Mouse (Mus musculus): ENCODE measurements around the gene Cadps2. TPM values are rescaled to one million over a fixed set of nuclear protein-coding genes. Genes with fewer than 3 reads are reported as not detected.

The Cadps2 gene
- polyA plus RNA-seq, 2 experiments, result 0.05 to 0.07 TPM

DNA sequence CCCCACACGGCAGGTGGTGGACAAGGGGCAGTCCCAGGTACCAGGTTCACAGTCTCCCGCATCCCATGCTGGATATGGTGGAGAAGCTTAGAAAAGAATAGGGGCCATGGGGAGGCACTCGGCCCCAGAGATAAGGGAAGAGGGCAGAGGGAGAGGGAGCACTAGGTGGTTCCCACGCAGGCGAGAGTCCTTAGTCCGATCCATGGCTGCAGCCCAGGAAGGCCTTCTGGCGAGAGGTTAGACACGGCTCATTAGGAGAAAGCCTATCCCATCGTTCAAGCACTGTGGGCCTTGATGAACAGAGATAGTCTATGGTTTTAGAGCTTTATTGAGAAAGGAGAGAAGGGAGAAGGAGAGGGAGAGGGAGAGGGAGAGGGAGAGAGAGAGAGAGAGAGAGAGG, 205.2 kb downstream of the Cadps2 start:
- 64% methylated on average over 9 of the region's 9 CpGs for WGBS (ENCODE audit: insufficient replicate concordance)
- no peaks in the 10 kb centered on the region for H3K36me3 ChIP-seq (replicated peaks; ENCODE audit: control insufficient read depth, insufficient read depth, low read depth)
- TF ChIP-seq EP300 (IDR thresholded peaks at IDR 0.05; ENCODE audit: low read depth), result no peak
- no peak for TF ChIP-seq CTCF (IDR thresholded peaks at IDR 0.05; ENCODE audit: low read depth)
- ATAC-seq (ENCODE audit: insufficient read depth), result no peak
- no peak overlapping the region for H3K9ac ChIP-seq (replicated peaks)
- no peak overlapping the region for H3K4me2 ChIP-seq (ENCODE audit: low read depth)
- no peaks in the 10 kb centered on the region for H3K27me3 ChIP-seq (ENCODE audit: control insufficient read depth, insufficient read depth, low read length)
- H3K4me3 ChIP-seq (ENCODE audit: insufficient read depth in 1 of 2, low read depth in 2 of 2, low read length in 2 of 2), result no peak overlapping the region
- no peak overlapping the region for H3K27ac ChIP-seq
- no peak for DNase-seq (ENCODE audit: low read depth in 3 of 3, low spot score in 3 of 3)
- no peaks in the 10 kb centered on the region for H3K4me1 ChIP-seq (replicated peaks; ENCODE audit: control insufficient read depth in 2 of 2, insufficient read depth in 2 of 2, low read length in 1 of 2)
- H3K9me3 ChIP-seq (ENCODE audit: control insufficient read depth, low read length), result no peaks in the 10 kb centered on the region

- WGBS (ENCODE audit: insufficient replicate concordance), result 26% methylated on average over 4 of the region's 4 CpGs
These were observed 208.8 kb downstream of the Cadps2 start for GRCm38 (mm10) chr6:23630465-23630864.

GRCm38 (mm10) chr6:23575102-23575501, 264.1 kb downstream of the Cadps2 start:
- WGBS (ENCODE audit: insufficient replicate concordance), result 53% methylated on average over 2 of the region's 2 CpGs
- H3K4me2 ChIP-seq (ENCODE audit: low read depth), result no peak overlapping the region
- TF ChIP-seq EP300 (IDR thresholded peaks at IDR 0.05; ENCODE audit: low read depth) (no peak), CTCF (IDR thresholded peaks at IDR 0.05; ENCODE audit: low read depth) (no peak)
- H3K4me3 ChIP-seq (ENCODE audit: insufficient read depth in 1 of 2, low read depth in 2 of 2, low read length in 2 of 2), result no peak overlapping the region
- no peak for DNase-seq (ENCODE audit: low read depth in 3 of 3, low spot score in 3 of 3)
- no peaks in the 10 kb centered on the region for H3K4me1 ChIP-seq (replicated peaks; ENCODE audit: control insufficient read depth in 2 of 2, insufficient read depth in 2 of 2, low read length in 1 of 2)
- H3K9me3 ChIP-seq (ENCODE audit: control insufficient read depth, low read length), result no peaks in the 10 kb centered on the region
- H3K9ac ChIP-seq (replicated peaks), result no peak overlapping the region
- no peak for ATAC-seq (ENCODE audit: insufficient read depth)
- H3K36me3 ChIP-seq (replicated peaks; ENCODE audit: control insufficient read depth, insufficient read depth, low read depth), result no peaks in the 10 kb centered on the region
- no peak overlapping the region for H3K27ac ChIP-seq
- H3K27me3 ChIP-seq (ENCODE audit: control insufficient read depth, insufficient read depth, low read length), result no peaks in the 10 kb centered on the region

More at GRCm38 (mm10) chr6:23630465-23630864, 208.8 kb downstream of the Cadps2 start:
- no peak overlapping the region for H3K9ac ChIP-seq (replicated peaks)
- no peaks in the 10 kb centered on the region for H3K27me3 ChIP-seq (ENCODE audit: control insufficient read depth, insufficient read depth, low read length)
- no peaks in the 10 kb centered on the region for H3K4me1 ChIP-seq (replicated peaks; ENCODE audit: control insufficient read depth in 2 of 2, insufficient read depth in 2 of 2, low read length in 1 of 2)
- no peak for DNase-seq (ENCODE audit: low read depth in 3 of 3, low spot score in 3 of 3)
- H3K36me3 ChIP-seq (replicated peaks; ENCODE audit: control insufficient read depth, insufficient read depth, low read depth), result no peaks in the 10 kb centered on the region
- ATAC-seq (ENCODE audit: insufficient read depth), result no peak
- no peaks in the 10 kb centered on the region for H3K9me3 ChIP-seq (ENCODE audit: control insufficient read depth, low read length)
- no peak overlapping the region for H3K4me2 ChIP-seq (ENCODE audit: low read depth)
- H3K27ac ChIP-seq, result no peak overlapping the region
- TF ChIP-seq EP300 (IDR thresholded peaks at IDR 0.05; ENCODE audit: low read depth), result no peak
- no peak for TF ChIP-seq CTCF (IDR thresholded peaks at IDR 0.05; ENCODE audit: low read depth)
- no peak overlapping the region for H3K4me3 ChIP-seq (ENCODE audit: insufficient read depth in 1 of 2, low read depth in 2 of 2, low read length in 2 of 2)

GRCm38 (mm10) chr6:23573750-23574149, 265.5 kb downstream of the Cadps2 start:
- TF ChIP-seq CTCF (IDR thresholded peaks at IDR 0.05; ENCODE audit: low read depth), result no peak
- TF ChIP-seq EP300 (IDR thresholded peaks at IDR 0.05; ENCODE audit: low read depth), result no peak
- Histone ChIP-seq H3K27me3 (ENCODE audit: control insufficient read depth, insufficient read depth, low read length) (no peaks in the 10 kb centered on the region), H3K4me2 (ENCODE audit: low read depth) (no peak overlapping the region), H3K27ac (no peak overlapping the region), H3K36me3 (replicated peaks; ENCODE audit: control insufficient read depth, insufficient read depth, low read depth) (no peaks in the 10 kb centered on the region), H3K9ac (replicated peaks) (no peak overlapping the region), H3K4me3 (ENCODE audit: insufficient read depth in 1 of 2, low read depth in 2 of 2, low read length in 2 of 2) (no peak overlapping the region), H3K9me3 (ENCODE audit: control insufficient read depth, low read length) (no peaks in the 10 kb centered on the region), H3K4me1 (replicated peaks; ENCODE audit: control insufficient read depth in 2 of 2, insufficient read depth in 2 of 2, low read length in 1 of 2) (no peaks in the 10 kb centered on the region)
- DNase-seq (ENCODE audit: low read depth in 3 of 3, low spot score in 3 of 3), result no peak
- ATAC-seq (ENCODE audit: insufficient read depth), result no peak
- WGBS (ENCODE audit: insufficient replicate concordance), result 57% methylated on average over 4 of the region's 4 CpGs

- Histone ChIP-seq H3K4me2 (ENCODE audit: low read depth) (no peak overlapping the region), H3K9ac (replicated peaks) (no peak overlapping the region), H3K9me3 (ENCODE audit: control insufficient read depth, low read length) (no peaks in the 10 kb centered on the region), H3K4me1 (replicated peaks; ENCODE audit: control insufficient read depth in 2 of 2, insufficient read depth in 2 of 2, low read length in 1 of 2) (no peaks in the 10 kb centered on the region), H3K36me3 (replicated peaks; ENCODE audit: control insufficient read depth, insufficient read depth, low read depth) (no peaks in the 10 kb centered on the region), H3K27me3 (ENCODE audit: control insufficient read depth, insufficient read depth, low read length) (no peaks in the 10 kb centered on the region), H3K27ac (no peak overlapping the region), H3K4me3 (ENCODE audit: insufficient read depth in 1 of 2, low read depth in 2 of 2, low read length in 2 of 2) (no peak overlapping the region)
- TF ChIP-seq CTCF (IDR thresholded peaks at IDR 0.05; ENCODE audit: low read depth), result no peak
- no peak for TF ChIP-seq EP300 (IDR thresholded peaks at IDR 0.05; ENCODE audit: low read depth)
- ATAC-seq (ENCODE audit: insufficient read depth) (no peak), DNase-seq (ENCODE audit: low read depth in 3 of 3, low spot score in 3 of 3) (no peak)
- 61% methylated on average over 4 of the region's 4 CpGs for WGBS (ENCODE audit: insufficient replicate concordance)
These were observed 266.8 kb downstream of the Cadps2 start for GRCm38 (mm10) chr6:23572401-23572800.
